Comparison of ENCODE assay signal across 12 mouse cellular contexts in genomic region chr13:80613167-80613883, GRCm38 (mm10).
DNase-seq lines count a peak whose midpoint lies in the region; ATAC-seq and TF ChIP-seq lines count a peak whose summit lies in the region.
"Had no signal": no experiment of that assay in that cellular context is flagged by ENCODE, and none has a peak within 500 bp of the region (broad histone marks: within the 10 kb centered on the region; RNA-seq: fewer than 3 reads in every experiment).

No protein-coding gene starts in this region.

- H3K9me3 ChIP-seq in hindbrain, embryonic 11.5 days (ENCODE audit: control insufficient read depth, low read length) = no peaks in the 10 kb centered on the region
- H3K9me3 ChIP-seq in hindbrain, embryonic 10.5 days = no peaks in the 10 kb centered on the region
- H3K9me3 ChIP-seq in forebrain, embryonic 13.5 days (replicated peaks) = no peaks in the 10 kb centered on the region
- no peaks in the 10 kb centered on the region for H3K9me3 ChIP-seq in hindbrain, postnatal 0 days (ENCODE audit: low read length)

- TF ChIP-seq CTCF in hindbrain, postnatal 0 days (IDR thresholded peaks at IDR 0.05; ENCODE audit: low read depth) = no peak
- TF ChIP-seq CTCF in gastrocnemius, adult 2 months (IDR thresholded peaks at IDR 0.05) = no peak

- no peak overlapping the region for H3K27ac ChIP-seq in hindbrain, embryonic 11.5 days (ENCODE audit: low read depth, low read length)
- no peak overlapping the region for H3K27ac ChIP-seq in hindbrain, embryonic 10.5 days
- H3K27ac ChIP-seq in forebrain, embryonic 13.5 days = no peak overlapping the region
- H3K27ac ChIP-seq in hindbrain, postnatal 0 days = no peak overlapping the region
- H3K27ac ChIP-seq in gastrocnemius, adult 2 months = no peak overlapping the region
- H3K27ac ChIP-seq: stomach, postnatal 0 days had no signal

- H3K4me2 ChIP-seq in hindbrain, embryonic 11.5 days (replicated peaks; ENCODE audit: low read depth, low read length) = no peak overlapping the region
- no peak overlapping the region for H3K4me2 ChIP-seq in forebrain, embryonic 13.5 days
- peak overlapping the region; percentile 21; the same call in 1 of the 2 replicates for H3K4me2 ChIP-seq in hindbrain, postnatal 0 days (ENCODE audit: low read depth, low read length)
- H3K4me2 ChIP-seq: heart, embryonic 11.5 days; liver, embryonic 11.5 days had no signal

- no peaks in the 10 kb centered on the region for H3K27me3 ChIP-seq in hindbrain, embryonic 11.5 days (ENCODE audit: control insufficient read depth, insufficient read depth, low read length)
- H3K27me3 ChIP-seq in hindbrain, embryonic 10.5 days (ENCODE audit: insufficient read depth, poor library complexity, severe bottlenecking) = no peaks in the 10 kb centered on the region
- no peaks in the 10 kb centered on the region for H3K27me3 ChIP-seq in forebrain, embryonic 13.5 days
- no peaks in the 10 kb centered on the region for H3K27me3 ChIP-seq in hindbrain, postnatal 0 days (ENCODE audit: insufficient read depth, low read length)

- no peaks in the 10 kb centered on the region for H3K36me3 ChIP-seq in hindbrain, embryonic 11.5 days (ENCODE audit: control insufficient read depth, insufficient read depth, low read length)
- H3K36me3 ChIP-seq in hindbrain, embryonic 10.5 days = no peaks in the 10 kb centered on the region
- no peaks in the 10 kb centered on the region for H3K36me3 ChIP-seq in forebrain, embryonic 13.5 days (ENCODE audit: poor library complexity, severe bottlenecking)
- H3K36me3 ChIP-seq in hindbrain, postnatal 0 days (ENCODE audit: insufficient read depth, low read length) = no peaks in the 10 kb centered on the region

- DNase-seq in hindbrain, embryonic 11.5 days (ENCODE audit: low spot score) = no peak
- no peak for DNase-seq in hindbrain, embryonic 10.5 days (ENCODE audit: low spot score)
- DNase-seq in hindbrain, postnatal 0 days (ENCODE audit: low spot score) = peak; percentile 29
- peak; percentile 21 to 53 for DNase-seq in right cerebral cortex, adult 2 months (ENCODE audit: low spot score in 2 of 2)
- DNase-seq in gastrocnemius, adult 2 months = no peak
- no peak for DNase-seq in ovary, postnatal 36 days (ENCODE audit: low spot score)
- no peak for DNase-seq in urinary bladder, adult 2 months (ENCODE audit: low spot score)
- DNase-seq: cerebellum, adult 9-11 months had no signal

- intact Hi-C loops in gastrocnemius, adult 2 months (cut with DNase I) = no loop called here

- 84% methylated on average over 9 of the region's 9 CpGs for WGBS in hindbrain, embryonic 11.5 days
- WGBS in hindbrain, embryonic 10.5 days = 82% methylated on average over 9 of the region's 9 CpGs
- 59% methylated on average over 9 of the region's 9 CpGs for WGBS in forebrain, embryonic 13.5 days
- 55% methylated on average over 9 of the region's 9 CpGs for WGBS in hindbrain, postnatal 0 days

- 0 out of 2 replicates have a peak, but pooled peaks have one; percentile 47 for ATAC-seq in hindbrain, embryonic 11.5 days (ENCODE audit: low FRiP score)
- peak; percentile 66 for ATAC-seq in forebrain, embryonic 13.5 days
- peak; percentile 21; the same call in 1 of the 2 replicates for ATAC-seq in hindbrain, postnatal 0 days

- no peak overlapping the region for H3K4me3 ChIP-seq in hindbrain, embryonic 11.5 days (ENCODE audit: low read depth, low read length)
- no peak overlapping the region for H3K4me3 ChIP-seq in hindbrain, embryonic 10.5 days
- H3K4me3 ChIP-seq in forebrain, embryonic 13.5 days = no peak overlapping the region
- H3K4me3 ChIP-seq in hindbrain, postnatal 0 days (ENCODE audit: low read length) = no peak overlapping the region
- H3K4me3 ChIP-seq in gastrocnemius, adult 2 months = no peak overlapping the region

- no peaks in the 10 kb centered on the region for H3K4me1 ChIP-seq in hindbrain, embryonic 11.5 days (replicated peaks; ENCODE audit: control insufficient read depth, insufficient read depth, low read length)
- H3K4me1 ChIP-seq in hindbrain, embryonic 10.5 days (replicated peaks) = no peaks in the 10 kb centered on the region
- H3K4me1 ChIP-seq in forebrain, embryonic 13.5 days = peaks cover 9% of the 10 kb centered on the region; the same call in 1 of the 2 replicates
- H3K4me1 ChIP-seq in hindbrain, postnatal 0 days (ENCODE audit: insufficient read depth, low read length) = no peaks in the 10 kb centered on the region

- H3K9ac ChIP-seq in hindbrain, embryonic 11.5 days (ENCODE audit: low read depth, low read length) = no peak overlapping the region
- no peak overlapping the region for H3K9ac ChIP-seq in forebrain, embryonic 13.5 days
- H3K9ac ChIP-seq in hindbrain, postnatal 0 days (replicated peaks; ENCODE audit: low read length) = no peak overlapping the region

Comparison
In these comparisons a context has a peak if more than half of its experiments do, and no peak if none do; other contexts are left out.
1. DNase-seq: peak in hindbrain, postnatal 0 days (single experiment) and right cerebral cortex, adult 2 months (2 of 2); none in hindbrain, embryonic 11.5 days (single experiment), hindbrain, embryonic 10.5 days (single experiment), gastrocnemius, adult 2 months (single experiment), ovary, postnatal 36 days (single experiment) and urinary bladder, adult 2 months (single experiment).
2. Peak in every context shown above with its lines, with median percentiles within 50 percentile points of each other: ATAC-seq.